Mouse (Mus musculus): ENCODE data around the gene Olfr872. TPM values are rescaled to one million over a fixed set of nuclear protein-coding genes. Genes with fewer than 3 reads are reported as not detected.
"Not testable (repeated sequence)": the region's sequence is repeated elsewhere in the genome, so short reads cannot be mapped to it uniquely, and the experiment has no call there.

Olfr872 gene
- not detected for total RNA-seq (2021)

DNA sequence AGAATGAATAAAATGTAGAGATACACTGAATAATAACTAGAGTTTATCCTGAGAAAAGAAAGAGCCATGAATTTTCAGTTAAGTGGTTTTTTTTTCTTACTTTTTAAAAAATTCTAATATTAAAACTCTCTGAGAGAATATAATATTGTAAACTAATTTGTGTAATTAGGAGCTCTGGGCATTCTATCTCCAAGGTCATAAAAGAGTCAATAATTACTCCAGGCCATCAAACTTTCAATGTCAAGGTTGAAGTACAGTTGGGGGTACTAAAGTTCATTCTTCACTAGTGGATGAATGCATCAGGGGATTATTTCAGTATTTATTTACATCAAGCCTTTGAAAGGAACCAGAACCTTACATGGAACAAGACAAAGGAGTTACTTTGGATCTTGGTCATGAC, at the start of gene Olfr872:
TSS of gene Olfr872 (plus strand) at position 301 of the 400 bp plus-strand sequence.
- no peak for DNase-seq (ENCODE audit: low spot score)
- intact Hi-C loops (cut with DNase I): no loop called here

DNA sequence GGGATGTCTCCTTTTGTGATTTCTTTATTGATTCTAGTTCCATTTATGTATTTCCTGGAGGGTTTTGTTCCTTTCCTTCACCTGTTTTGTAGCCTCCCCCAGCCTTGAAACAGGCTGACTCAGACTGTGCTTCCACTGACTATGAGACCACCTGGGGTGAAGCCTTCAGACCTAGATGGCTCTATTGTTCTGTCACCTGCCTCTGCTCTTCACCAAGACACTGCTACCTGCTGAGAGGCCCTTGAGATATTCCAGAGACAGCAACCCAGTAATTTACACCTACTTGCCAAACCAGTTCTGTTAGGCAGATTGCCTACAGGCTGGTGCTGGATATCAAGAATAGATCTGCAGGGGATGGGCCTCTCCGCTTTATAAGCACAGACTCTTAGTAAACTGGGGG, 34.8 kb upstream of the Olfr872 start:
- intact Hi-C loops (cut with DNase I): no loop called here
- no peak for DNase-seq (ENCODE audit: low spot score)

- not testable (repeated sequence) for DNase-seq (ENCODE audit: low spot score)
Observed at GRCm38 (mm10) chr9:20203413-20203984, 33.4 kb upstream of the Olfr872 start.

DNA sequence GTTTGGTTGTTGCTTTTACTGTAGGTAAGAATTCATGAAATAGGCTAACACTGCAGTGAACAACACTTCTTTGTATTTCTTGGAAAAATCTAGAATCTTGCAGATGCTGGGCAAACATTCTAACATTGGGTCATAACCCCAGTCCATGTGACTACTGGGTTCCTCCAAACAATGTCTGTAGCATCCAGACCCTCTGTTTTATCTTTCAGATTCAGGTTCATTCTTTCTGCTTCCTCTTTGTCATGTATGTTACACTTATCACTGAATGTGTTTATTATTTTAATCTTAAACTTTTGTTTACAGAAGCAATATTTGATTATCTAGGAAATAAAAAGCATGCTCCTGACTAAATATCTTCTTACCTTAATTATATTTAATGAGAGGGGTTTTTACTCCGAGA, 26.1 kb upstream of the Olfr872 start:
- intact Hi-C loops (cut with DNase I): no loop called here
- no peak for DNase-seq (ENCODE audit: low spot score)

More at GRCm38 (mm10) chr9:20203413-20203984, 33.4 kb upstream of the Olfr872 start:
- intact Hi-C loops (cut with DNase I): not testable (repeated sequence)

- DNase-seq (ENCODE audit: low spot score): no peak
- intact Hi-C loops (cut with DNase I): no loop called here
Observed at GRCm38 (mm10) chr9:20211477-20211876, 25.4 kb upstream of the Olfr872 start.

- intact Hi-C loops (cut with DNase I): no loop called here
- DNase-seq (ENCODE audit: low spot score): no peak
Observed at GRCm38 (mm10) chr9:20211907-20212306, 25.0 kb upstream of the Olfr872 start, which contains the start of gene Olfr871. Gene Olfr871 (plus strand): TSS chr9:20212207.

DNA sequence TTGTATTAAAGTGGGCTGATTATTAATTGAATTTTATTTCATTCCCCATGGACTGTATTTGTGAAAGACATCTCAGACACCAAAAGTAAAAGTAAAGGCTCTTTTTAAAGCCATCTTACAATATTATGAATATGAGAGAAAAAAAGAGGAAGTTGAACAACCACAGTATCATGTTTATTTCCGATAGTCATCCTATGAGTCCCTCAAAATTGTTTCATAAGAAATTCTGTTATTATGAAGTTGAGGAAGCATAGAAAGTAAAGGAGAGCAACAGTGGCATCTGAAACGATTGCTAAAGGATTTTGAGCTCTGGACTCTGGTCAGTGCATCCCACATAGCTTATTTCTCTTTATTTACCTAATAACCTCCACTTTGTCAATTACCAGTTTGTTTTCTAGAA, 459 bp downstream of the Olfr872 start:
- DNase-seq (ENCODE audit: low spot score): no peak
- intact Hi-C loops (cut with DNase I): no loop called here

DNA sequence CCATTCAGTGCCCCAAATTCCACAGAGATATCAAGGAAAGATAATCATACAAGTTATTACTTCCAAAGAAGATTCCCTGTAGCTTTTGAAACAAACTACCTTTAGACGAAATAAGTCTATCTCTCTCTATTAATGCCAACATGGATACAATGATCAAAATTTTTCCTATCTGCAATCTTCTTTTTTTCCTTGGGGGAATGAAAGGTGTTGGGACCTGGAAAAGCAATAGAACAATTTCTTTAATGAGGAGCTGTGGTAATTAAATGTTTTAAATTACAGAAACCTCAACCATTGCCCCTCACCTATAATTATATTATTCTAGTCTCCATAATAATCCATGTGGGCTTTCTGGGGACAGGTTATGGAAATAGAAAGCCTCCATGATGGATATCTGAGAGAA, 45.1 kb downstream of the Olfr872 start, which contains the start of gene Olfr39:
TSS of gene Olfr39 (plus strand) at position 301 of the 400 bp plus-strand sequence.
- DNase-seq (ENCODE audit: low spot score): no peak
- intact Hi-C loops (cut with DNase I): no loop called here

- DNase-seq (ENCODE audit: low spot score); intact Hi-C loops (cut with DNase I): not testable (repeated sequence)
Observed at GRCm38 (mm10) chr9:20295562-20295961, 58.6 kb downstream of the Olfr872 start.

DNA sequence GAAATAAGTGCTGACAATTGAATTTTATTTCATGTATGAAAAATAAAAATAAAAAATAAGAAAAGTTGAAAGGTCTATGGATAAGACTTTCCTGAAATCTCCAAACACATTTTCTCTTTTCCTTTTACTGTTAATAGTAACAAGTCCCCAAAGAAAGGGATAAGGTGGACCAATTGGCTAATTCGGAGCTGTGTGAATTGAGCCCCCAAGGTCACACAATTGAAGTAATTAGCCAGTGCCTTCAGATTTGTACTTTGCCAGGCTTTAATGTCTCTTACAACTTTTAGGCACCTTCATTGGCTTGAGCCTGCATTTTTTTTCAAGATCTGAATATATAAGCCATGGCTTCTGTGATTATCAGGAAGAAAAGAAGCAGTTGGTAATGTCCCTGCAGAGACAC, 61.3 kb downstream of the Olfr872 start, which contains the start of gene Olfr873:
TSS of gene Olfr873 (plus strand) at position 301 of the 400 bp plus-strand sequence.
- DNase-seq (ENCODE audit: low spot score): no peak
- intact Hi-C loops (cut with DNase I): no loop called here

Other genes with a start within 250 kb of the Olfr872 start
- gene Olfr866, start 209.1 kb upstream of the Olfr872 start, total RNA-seq (2021): not detected
- not detected for gene Olfr867, start 179.6 kb upstream of the Olfr872 start, total RNA-seq (2021)
- not detected for gene Olfr868, start 138.5 kb upstream of the Olfr872 start, total RNA-seq (2021)
- gene Olfr869, start 108.1 kb upstream of the Olfr872 start, total RNA-seq (2021): not detected
- not detected for gene Olfr870, start 63.1 kb upstream of the Olfr872 start, total RNA-seq (2021)
- gene Olfr871, start 24.9 kb upstream of the Olfr872 start, total RNA-seq (2021): not detected
- gene Olfr39, start 45.2 kb downstream of the Olfr872 start, total RNA-seq (2021): not detected
- gene Olfr873, start 61.4 kb downstream of the Olfr872 start, total RNA-seq (2021): not detected
- gene Olfr18, start 99.0 kb downstream of the Olfr872 start, total RNA-seq (2021): not detected
- gene Zfp560, start 148.1 kb downstream of the Olfr872 start, total RNA-seq (2021): 10 to 100 TPM; 11.6 to 11.8 TPM
- gene Zfp26, start 223.0 kb downstream of the Olfr872 start, total RNA-seq (2021): 10 to 100 TPM in 1 of 2 experiments, 1 to 10 TPM in 1; 9.1 to 11.9 TPM

Data from heart, postnatal 25 days (tissue).